Mouse (Mus musculus) lung, adult 2 months (tissue): ENCODE data around the gene Scrn3. TPM values are rescaled to one million over a fixed set of nuclear protein-coding genes. Genes with fewer than 3 reads are reported as not detected.

Experiments
- DNase-seq: peaks from one replicate; pipeline ENCODE4 v3.0.0; 2022
- H3K4me1 ChIP-seq: fragments of 200-500 bp; 2 replicates; pipeline ENCODE4 v1.6.1; 2011; ENCODE audit warnings: low read length; ENCODE audit not compliant: control insufficient read depth, insufficient read depth
- H3K4me3 ChIP-seq: fragments of 200-500 bp; replicated peaks from 2 replicates; pipeline ENCODE3; 2011; ENCODE audit warnings: low read depth, mild to moderate bottlenecking, control low read depth, low read length; ENCODE audit errors: extremely low read depth
- CTCF ChIP-seq: fragments of 200-500 bp; IDR thresholded peaks from 2 replicates; pipeline ENCODE4 v1.5.1; 2011; ENCODE audit warnings: mild to moderate bottlenecking, low read length, control low read depth; ENCODE audit not compliant: insufficient read depth
- POLR2A ChIP-seq: fragments of 200-500 bp; IDR thresholded peaks from 2 replicates; pipeline ENCODE4 v1.6.1; 2011; ENCODE audit warnings: low read depth, mild to moderate bottlenecking, control low read depth, low read length, borderline replicate concordance; ENCODE audit errors: extremely low read depth
- WGBS: fragments of 180-500 bp; shearing (Covaris S2); methylation state at CpG from one replicate; pipeline ENCODE4 v1.1.7; 2018; 5-methylcytosine and 5-hydroxymethylcytosine counted together
- polyA plus RNA-seq: library from polyadenylated mRNA; depleted of rRNA; stranded (reverse); fragments of >200 nt; gene quantifications from 2 replicates; pipeline ENCODE4 v1.2.3, GENCODE M21; 2012; rRNA removed

Gene Scrn3
- polyA plus RNA-seq, 1 experiment: 8.9 TPM

GRCm38 (mm10) chr2:73371530-73372335 lies 59.3 kb downstream of the Scrn3 start:
- WGBS: 61% methylated on average over 9 of the region's 9 CpGs

GRCm38 (mm10) chr2:73378326-73378725 lies 65.9 kb downstream of the Scrn3 start:
- no peak for TF ChIP-seq CTCF
- 88% methylated on average over 5 of the region's 5 CpGs for WGBS
- no peak for DNase-seq
- H3K4me1 ChIP-seq: no peaks in the 10 kb centered on the region; the same call in 1 of the 2 replicates
- H3K4me3 ChIP-seq: no peak overlapping the region

More at GRCm38 (mm10) chr2:73371530-73372335, 59.3 kb downstream of the Scrn3 start:
- DNase-seq: no peak
- no peaks in the 10 kb centered on the region for H3K4me1 ChIP-seq
- TF ChIP-seq POLR2A (no peak), CTCF (no peak)
- H3K4me3 ChIP-seq: no peak overlapping the region

- TF ChIP-seq CTCF (no peak), POLR2A (no peak)
- 60% methylated on average over 5 of the region's 5 CpGs for WGBS
- peak; percentile 16 for DNase-seq
- H3K4me1 ChIP-seq: no peaks in the 10 kb centered on the region; the same call in 1 of the 2 replicates
- H3K4me3 ChIP-seq: no peak overlapping the region
These were observed 67.3 kb downstream of the Scrn3 start for GRCm38 (mm10) chr2:73379656-73380055.

GRCm38 (mm10) chr2:73380298-73380975 lies 68.0 kb downstream of the Scrn3 start:
- no peaks in the 10 kb centered on the region; the same call in 1 of the 2 replicates for H3K4me1 ChIP-seq
- no peak for TF ChIP-seq POLR2A
- no peak for TF ChIP-seq CTCF
- no peak overlapping the region for H3K4me3 ChIP-seq
- no peak for DNase-seq
- WGBS: 54% methylated on average over 9 of the region's 9 CpGs

- 60% methylated on average over 4 of the region's 4 CpGs for WGBS
- Histone ChIP-seq H3K4me3 (no peak overlapping the region), H3K4me1 (no peaks in the 10 kb centered on the region; the same call in 1 of the 2 replicates)
- no peak for TF ChIP-seq POLR2A
- no peak for DNase-seq
These were observed 72.8 kb downstream of the Scrn3 start for GRCm38 (mm10) chr2:73385172-73385571.

GRCm38 (mm10) chr2:73385641-73386355 lies 73.4 kb downstream of the Scrn3 start:
- TF ChIP-seq POLR2A: no peak
- TF ChIP-seq CTCF: no peak
- 2% methylated on average over 29 of the region's 29 CpGs for WGBS
- DNase-seq: no peak
- H3K4me3 ChIP-seq: peak overlapping the region; percentile 86
- no peaks in the 10 kb centered on the region; the same call in 1 of the 2 replicates for H3K4me1 ChIP-seq

GRCm38 (mm10) chr2:73386356-73387046 lies 74.1 kb downstream of the Scrn3 start, which contains the start of gene Gpr155:
Gene Gpr155 (minus strand): TSS chr2:73386572.
- DNase-seq: peak; percentile 100

More at GRCm38 (mm10) chr2:73386356-73387046, 74.1 kb downstream of the Scrn3 start, which contains the start of gene Gpr155:
- H3K4me1 ChIP-seq: no peaks in the 10 kb centered on the region; the same call in 1 of the 2 replicates
- TF ChIP-seq CTCF (no peak), POLR2A (peak; percentile 89)
- WGBS: under 1% methylated on average over 44 of the region's 44 CpGs
- peak within 1 kb of the TSS; percentile 86 for H3K4me3 ChIP-seq

Other genes with a start within 250 kb of the Scrn3 start
- 2.4 and 5.3 TPM in 2 replicates for gene Ola1, start 93.7 kb upstream of the Scrn3 start, polyA plus RNA-seq
- gene Sp9, start 40.7 kb upstream of the Scrn3 start, polyA plus RNA-seq: not detected in 2 replicates
- 2.1 and 4.3 TPM in 2 replicates for gene Cir1, start 100 bp downstream of the Scrn3 start, polyA plus RNA-seq
- 16.4 and 20.8 TPM in 2 replicates for gene Gpr155, start 74.0 kb downstream of the Scrn3 start, polyA plus RNA-seq
- 23.1 and 23.8 TPM in 2 replicates for gene Wipf1, start 217.1 kb downstream of the Scrn3 start, polyA plus RNA-seq